Mouse (Mus musculus) MEL (cell line): Measurements from ENCODE around the gene Stk39. TPM values are rescaled to one million over a fixed set of nuclear protein-coding genes. Genes with fewer than 3 reads are reported as not detected.

Source experiments
- DNase-seq: peaks from one replicate; pipeline ENCODE4 v3.0.0; 2011; ENCODE audit warnings: low read depth, low spot score
- H3K27ac ChIP-seq: 2 replicates; pipeline ENCODE4 v1.5.1; 2012; ENCODE audit warnings: low read depth, mild to moderate bottlenecking, control low read depth, low read length, moderate library complexity; ENCODE audit not compliant: control insufficient read depth
- H3K27me3 ChIP-seq, 2 experiments: fragments of 150-350 bp in 1 of 2; sonication (generic) in 1 of 2; 2 replicates each; pipeline ENCODE4 v1.6.1; 2012; ENCODE audit warnings: low read length in 2 of 2, mild to moderate bottlenecking in 2 of 2, improper control_type of control experiment in 1 of 2, moderate library complexity in 1 of 2; ENCODE audit not compliant: insufficient read depth in 2 of 2, control insufficient read depth in 1 of 2
- H3K36me3 ChIP-seq, 2 experiments: 2 replicates each; pipeline ENCODE4 v1.6.1; 2012 to 2014; ENCODE audit warnings: low read length in 2 of 2, improper control_type of control experiment in 1 of 2, inconsistent platforms in 1 of 2, mild to moderate bottlenecking in 1 of 2; ENCODE audit not compliant: insufficient read depth in 2 of 2, control insufficient read depth in 1 of 2
- H3K4me1 ChIP-seq, 2 experiments: fragments of 150-350 bp in 1 of 2; sonication (generic) in 1 of 2; 2 replicates each; pipeline ENCODE4 v1.6.1; 2012; ENCODE audit warnings: low read length in 2 of 2, improper control_type of control experiment in 1 of 2, mild to moderate bottlenecking in 1 of 2; ENCODE audit not compliant: insufficient read depth in 2 of 2, control insufficient read depth in 1 of 2
- H3K4me3 ChIP-seq, 2 experiments: fragments of 150-350 bp in 1 of 2; sonication (generic) in 1 of 2; 2 replicates each; pipeline ENCODE4 v1.5.1; 2012; ENCODE audit warnings: low read depth in 2 of 2, low read length in 2 of 2, mild to moderate bottlenecking in 2 of 2, moderate library complexity in 2 of 2, control low read depth in 1 of 2, improper control_type of control experiment in 1 of 2; ENCODE audit not compliant: control insufficient read depth in 1 of 2, insufficient read depth in 1 of 2
- H3K79me2 ChIP-seq: 2 replicates; pipeline ENCODE4 v1.6.1; 2012; ENCODE audit warnings: mild to moderate bottlenecking, low read length, moderate library complexity; ENCODE audit not compliant: control insufficient read depth, poor library complexity, insufficient read depth
- H3K9ac ChIP-seq: 2 replicates; pipeline ENCODE4 v1.6.1; 2012; ENCODE audit warnings: low read depth, mild to moderate bottlenecking, control low read depth, low read length, moderate library complexity; ENCODE audit not compliant: control insufficient read depth, poor library complexity, severe bottlenecking
- H3K9me3 ChIP-seq: fragments of 150-350 bp; sonication (generic); replicated peaks from 2 replicates; pipeline ENCODE4 v1.6.1; 2012; ENCODE audit warnings: mild to moderate bottlenecking, low read length, improper control_type of control experiment, moderate library complexity; ENCODE audit not compliant: insufficient read depth
- BHLHE40 ChIP-seq: IDR thresholded peaks from 2 replicates; pipeline ENCODE4 v1.6.1; 2012; ENCODE audit warnings: low read depth, mild to moderate bottlenecking, inconsistent platforms, low read length, improper control_type of control experiment, borderline replicate concordance
- CHD2 ChIP-seq: IDR thresholded peaks from 2 replicates; pipeline ENCODE4 v1.6.1; 2011; ENCODE audit warnings: low read length, improper control_type of control experiment
- E2F4 ChIP-seq: IDR thresholded peaks from 2 replicates; pipeline ENCODE4 v1.6.1; 2011; ENCODE audit warnings: low read depth, low read length, improper control_type of control experiment, borderline replicate concordance
- ELF1 ChIP-seq: IDR thresholded peaks from 2 replicates; pipeline ENCODE4 v1.6.1; 2014; ENCODE audit warnings: low read depth, mild to moderate bottlenecking, inconsistent platforms, low read length, improper control_type of control experiment, moderate library complexity
- EP300 ChIP-seq, 2 experiments: IDR thresholded peaks; 2 replicates each; pipeline ENCODE4 v1.6.1; 2011; ENCODE audit warnings: improper control_type of control experiment in 2 of 2, low read length in 2 of 2, low read depth in 1 of 2, mild to moderate bottlenecking in 1 of 2
- HCFC1 ChIP-seq: IDR thresholded peaks from 2 replicates; pipeline ENCODE4 v1.6.1; 2012; ENCODE audit warnings: low read depth, mild to moderate bottlenecking, inconsistent platforms, low read length, improper control_type of control experiment, moderate library complexity
- KAT2A ChIP-seq: conservative IDR thresholded peaks from 2 replicates; pipeline ENCODE4 v1.6.1; 2012; ENCODE audit warnings: low read depth, low read length, improper control_type of control experiment, inconsistent platforms
- MAFK ChIP-seq: IDR thresholded peaks from 2 replicates; pipeline ENCODE4 v1.6.1; 2011; ENCODE audit warnings: low read depth, mild to moderate bottlenecking, low read length, improper control_type of control experiment, borderline replicate concordance
- MAX ChIP-seq: IDR thresholded peaks from 2 replicates; pipeline ENCODE4 v1.6.1; 2011; ENCODE audit warnings: low read length, improper control_type of control experiment
- MAZ ChIP-seq: IDR thresholded peaks from 2 replicates; pipeline ENCODE4 v1.6.1; 2012; ENCODE audit warnings: low read depth, mild to moderate bottlenecking, inconsistent platforms, low read length, improper control_type of control experiment
- RAD21 ChIP-seq: IDR thresholded peaks from 2 replicates; pipeline ENCODE4 v1.6.1; 2011; ENCODE audit warnings: mild to moderate bottlenecking, low read depth, low read length, improper control_type of control experiment
- SIN3A ChIP-seq: IDR thresholded peaks from 2 replicates; pipeline ENCODE4 v1.6.1; 2012; ENCODE audit warnings: low read length, improper control_type of control experiment, inconsistent platforms
- TAL1 ChIP-seq: IDR thresholded peaks from 2 replicates; pipeline ENCODE4 v1.6.1; 2012; ENCODE audit warnings: mild to moderate bottlenecking, inconsistent platforms, low read length, moderate library complexity, mixed read lengths
- TBP ChIP-seq: IDR thresholded peaks from 2 replicates; pipeline ENCODE4 v1.8.0; 2011; ENCODE audit warnings: low read depth, low read length, improper control_type of control experiment
- USF1 ChIP-seq: IDR thresholded peaks from 2 replicates; pipeline ENCODE4 v1.6.1; 2014; ENCODE audit warnings: low read depth, mild to moderate bottlenecking, inconsistent platforms, low read length, improper control_type of control experiment, moderate library complexity
- USF2 ChIP-seq, 2 experiments: IDR thresholded peaks; 2 replicates each; pipeline ENCODE4 v1.6.1; 2011 to 2012; ENCODE audit warnings: improper control_type of control experiment in 2 of 2, low read length in 2 of 2, borderline replicate concordance in 1 of 2, inconsistent platforms in 1 of 2, low read depth in 1 of 2, mild to moderate bottlenecking in 1 of 2; ENCODE audit not compliant: insufficient read depth in 1 of 2
- ZC3H11A ChIP-seq: IDR thresholded peaks from 2 replicates; pipeline ENCODE4 v1.6.1; 2012; ENCODE audit warnings: low read depth, mild to moderate bottlenecking, inconsistent platforms, low read length, improper control_type of control experiment
- ZMIZ1 ChIP-seq: IDR thresholded peaks from 2 replicates; pipeline ENCODE4 v1.6.1; 2012; ENCODE audit warnings: low read depth, mild to moderate bottlenecking, inconsistent platforms, low read length, improper control_type of control experiment, moderate library complexity
- ZNF384 ChIP-seq: IDR thresholded peaks from 2 replicates; pipeline ENCODE4 v1.6.1; 2012; ENCODE audit warnings: low read depth, mild to moderate bottlenecking, inconsistent platforms, low read length, improper control_type of control experiment
- polyA plus RNA-seq, 2 experiments: library from polyadenylated mRNA; stranded (reverse) in 1 of 2; unstranded in 1 of 2; fragments of >175 nt in 1 of 2; fragments of >200 nt in 1 of 2; gene quantifications; 2 replicates each; pipeline versions ENCODE4 v1.2.1 to v1.2.4; 2012; ENCODE audit warnings: low replicate concordance in 2 of 2, low read depth in 1 of 2; ENCODE audit not compliant: insufficient read length in 2 of 2, insufficient read depth in 1 of 2, missing spikeins in 1 of 2
- total RNA-seq: library from RNA; depleted of rRNA; stranded (reverse); fragments of 300-350 nt; gene quantifications from 2 replicates; pipeline ENCODE4 v1.2.3, GENCODE M21; 2012

Stk39 gene
- total and polyA plus RNA-seq, 3 experiments, result not detected

GRCm38 (mm10) chr2:68288106-68288505 lies 184.0 kb downstream of the Stk39 start:
- Histone ChIP-seq H3K4me3 (no peak overlapping the region), H3K79me2 (no peaks in the 10 kb centered on the region), H3K36me3 (no peaks in the 10 kb centered on the region), H3K27ac (no peak overlapping the region), H3K9ac (no peak overlapping the region), H3K4me1 (no peaks in the 10 kb centered on the region), H3K9me3 (no peaks in the 10 kb centered on the region), H3K27me3 (no peaks in the 10 kb centered on the region)
- DNase-seq, result no peak
- TF ChIP-seq CHD2 (no peak), MAFK (no peak)

- no peaks in the 10 kb centered on the region for H3K36me3 ChIP-seq
- H3K79me2 ChIP-seq, result no peaks in the 10 kb centered on the region
- no peak for TF ChIP-seq CHD2
- TF ChIP-seq MAX, result no peak
- no peak for TF ChIP-seq HCFC1
- TF ChIP-seq RAD21, result no peak
- no peak for TF ChIP-seq SIN3A
- TF ChIP-seq BHLHE40, result no peak
- H3K4me3 ChIP-seq, result no peak overlapping the region
- no peaks in the 10 kb centered on the region for H3K9me3 ChIP-seq
- no peak for DNase-seq
- H3K9ac ChIP-seq, result no peak overlapping the region
- H3K4me1 ChIP-seq, result no peaks in the 10 kb centered on the region
- no peaks in the 10 kb centered on the region for H3K27me3 ChIP-seq
- no peak overlapping the region for H3K27ac ChIP-seq
These were observed 187.7 kb downstream of the Stk39 start for GRCm38 (mm10) chr2:68284391-68284790.

GRCm38 (mm10) chr2:68283021-68283548 lies 189.0 kb downstream of the Stk39 start:
- Histone ChIP-seq H3K4me3 (no peak overlapping the region), H3K36me3 (no peaks in the 10 kb centered on the region), H3K27me3 (no peaks in the 10 kb centered on the region), H3K4me1 (no peaks in the 10 kb centered on the region), H3K9ac (no peak overlapping the region), H3K27ac (no peak overlapping the region), H3K79me2 (no peaks in the 10 kb centered on the region), H3K9me3 (no peaks in the 10 kb centered on the region)
- DNase-seq, result no peak
- no peak for TF ChIP-seq USF2 (IDR thresholded peaks at IDR 0.05; ENCODE audit: borderline replicate concordance in 1 of 2, insufficient read depth in 1 of 2, low read depth in 1 of 2, low read length in 2 of 2)
- TF ChIP-seq MAFK, result no peak
- TF ChIP-seq EP300 (IDR thresholded peaks at IDR 0.05; ENCODE audit: low read depth in 1 of 2, low read length in 2 of 2), result no peak
- TF ChIP-seq SIN3A, result no peak
- no peak for TF ChIP-seq MAZ
- no peak for TF ChIP-seq ZNF384
- no peak for TF ChIP-seq ZMIZ1
- TF ChIP-seq KAT2A, result no peak
- TF ChIP-seq ZC3H11A, result no peak
- TF ChIP-seq TAL1, result no peak
- no peak for TF ChIP-seq USF1
- no peak for TF ChIP-seq E2F4
- TF ChIP-seq TBP, result no peak
- TF ChIP-seq ELF1, result no peak
